Mouse (Mus musculus): ENCODE results near the gene Hcn2. TPM values are rescaled to one million over a fixed set of nuclear protein-coding genes. Genes with fewer than 3 reads are reported as not detected.
"Not testable (repeated sequence)": the region's sequence is repeated elsewhere in the genome, so short reads cannot be mapped to it uniquely, and the experiment has no call there.

The Hcn2 gene
- total RNA-seq, 2 experiments from 2014 or later = not detected

GRCm38 (mm10) chr10:79686691-79687090, 29.7 kb upstream of the Hcn2 start:
- ATAC-seq (replicated peaks; ENCODE audit: poor library complexity) = no peak

- no peak for ATAC-seq (replicated peaks; ENCODE audit: poor library complexity)
These were observed 28.9 kb upstream of the Hcn2 start for GRCm38 (mm10) chr10:79687513-79687912.

GRCm38 (mm10) chr10:79688720-79689119, 27.7 kb upstream of the Hcn2 start, which contains the start of gene Gzmm:
Gene Gzmm, plus strand, starts transcription at chr10:79689020.
- no peak for ATAC-seq (replicated peaks; ENCODE audit: poor library complexity)

GRCm38 (mm10) chr10:79689178-79689577, 27.3 kb upstream of the Hcn2 start:
- ATAC-seq (replicated peaks; ENCODE audit: poor library complexity) = no peak

GRCm38 (mm10) chr10:79691986-79692548, 24.4 kb upstream of the Hcn2 start:
- ATAC-seq (replicated peaks; ENCODE audit: poor library complexity) = 0 out of 2 replicates have a peak, but pooled peaks have one; percentile 11

GRCm38 (mm10) chr10:79693580-79694378, 22.7 kb upstream of the Hcn2 start:
- ATAC-seq (replicated peaks; ENCODE audit: poor library complexity) = no peak

- ATAC-seq (replicated peaks; ENCODE audit: poor library complexity) = no peak
These were observed 22.1 kb upstream of the Hcn2 start for GRCm38 (mm10) chr10:79694379-79694655.

- ATAC-seq (replicated peaks; ENCODE audit: poor library complexity) = peak; percentile 94
These were observed 21.0 kb upstream of the Hcn2 start for GRCm38 (mm10) chr10:79695231-79696128.

GRCm38 (mm10) chr10:79696129-79696651, 20.2 kb upstream of the Hcn2 start:
- peak; percentile 50 for ATAC-seq (replicated peaks; ENCODE audit: poor library complexity)

- ATAC-seq (replicated peaks; ENCODE audit: poor library complexity) = no peak
These were observed 18.5 kb upstream of the Hcn2 start for GRCm38 (mm10) chr10:79697916-79698315.

- no peak for ATAC-seq (replicated peaks; ENCODE audit: poor library complexity)
These were observed 18.0 kb upstream of the Hcn2 start for GRCm38 (mm10) chr10:79698459-79698858.

GRCm38 (mm10) chr10:79700676-79701075, 15.8 kb upstream of the Hcn2 start:
- no peak for ATAC-seq (replicated peaks; ENCODE audit: poor library complexity)

- no peak for ATAC-seq (replicated peaks; ENCODE audit: poor library complexity)
These were observed 14.8 kb upstream of the Hcn2 start for GRCm38 (mm10) chr10:79701443-79702129.

- not testable (repeated sequence) for ATAC-seq (replicated peaks; ENCODE audit: poor library complexity)
These were observed 13.5 kb upstream of the Hcn2 start for GRCm38 (mm10) chr10:79702970-79703369.

- no peak for ATAC-seq (replicated peaks; ENCODE audit: poor library complexity)
These were observed 12.9 kb upstream of the Hcn2 start for GRCm38 (mm10) chr10:79703541-79703940.

GRCm38 (mm10) chr10:79704065-79704969, 12.1 kb upstream of the Hcn2 start, which contains the start of gene Bsg:
Gene Bsg, plus strand, starts transcription at chr10:79704491.
- peak; percentile 88 for ATAC-seq (replicated peaks; ENCODE audit: poor library complexity)

GRCm38 (mm10) chr10:79704970-79705360, 11.5 kb upstream of the Hcn2 start:
- no peak for ATAC-seq (replicated peaks; ENCODE audit: poor library complexity)

- peak; percentile 63 for ATAC-seq (replicated peaks; ENCODE audit: poor library complexity)
These were observed 10.5 kb upstream of the Hcn2 start for GRCm38 (mm10) chr10:79705951-79706350.

GRCm38 (mm10) chr10:79706406-79707094, 9.9 kb upstream of the Hcn2 start:
- ATAC-seq (replicated peaks; ENCODE audit: poor library complexity) = no peak
